Mouse (Mus musculus) heart, adult 2 months (tissue): ENCODE data around the gene Nudt21.

Source experiments
- CTCF ChIP-seq: fragments of 200-600 bp; IDR thresholded peaks from 2 replicates; pipeline ENCODE4 v1.8.1; 2022; ENCODE audit warnings: antibody characterized with exemption, mild to moderate bottlenecking, moderate library complexity
- POLR2A ChIP-seq: fragments of 200-500 bp; IDR thresholded peaks from 2 replicates; pipeline ENCODE4 v1.6.1; 2011; ENCODE audit warnings: mild to moderate bottlenecking, low read depth, low read length, control low read depth; ENCODE audit not compliant: insufficient read depth

DNA sequence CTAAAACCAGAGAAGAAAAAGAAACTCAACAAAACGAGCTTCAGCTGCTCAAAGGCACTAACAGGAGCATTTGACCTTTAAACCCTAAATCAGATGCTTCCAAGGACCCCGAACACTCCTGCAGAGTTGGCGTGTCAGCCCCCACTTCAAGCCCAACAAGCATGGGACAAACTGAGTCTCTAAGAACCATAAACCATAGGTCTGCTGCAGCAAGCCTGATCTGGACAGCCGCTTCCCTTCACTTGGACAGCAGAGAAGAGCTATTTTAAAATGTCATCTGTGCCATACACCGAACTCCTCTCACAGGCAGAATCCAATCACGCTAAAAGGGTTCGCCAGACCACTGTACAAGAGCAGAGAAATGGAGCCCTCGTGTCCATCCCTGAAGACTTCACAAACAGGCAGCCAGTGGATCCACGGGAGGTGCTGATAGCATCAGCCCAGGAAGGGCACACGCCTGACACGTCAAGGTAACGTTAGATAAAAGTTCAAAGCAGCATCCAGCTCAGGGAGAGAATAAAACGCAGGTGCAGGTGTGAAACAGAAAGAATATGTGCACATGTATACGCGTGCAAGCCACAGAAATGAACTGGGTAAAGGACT lies 27.5 kb downstream of the Nudt21 start:
- TF ChIP-seq POLR2A (no peak), CTCF (no peak)
